Mouse (Mus musculus) embryo, embryonic 9.5 days (tissue): ENCODE results near the gene B3gnt9.

ENCODE experiments used
- DNase-seq: peaks from one replicate; pipeline ENCODE4 v3.0.0-alpha.2; 2017; ENCODE audit errors: extremely low spot score

B3gnt9 gene

GRCm38 (mm10) chr8:105282239-105282638 lies 27.3 kb upstream of the B3gnt9 start:
- no peak for DNase-seq

DNA sequence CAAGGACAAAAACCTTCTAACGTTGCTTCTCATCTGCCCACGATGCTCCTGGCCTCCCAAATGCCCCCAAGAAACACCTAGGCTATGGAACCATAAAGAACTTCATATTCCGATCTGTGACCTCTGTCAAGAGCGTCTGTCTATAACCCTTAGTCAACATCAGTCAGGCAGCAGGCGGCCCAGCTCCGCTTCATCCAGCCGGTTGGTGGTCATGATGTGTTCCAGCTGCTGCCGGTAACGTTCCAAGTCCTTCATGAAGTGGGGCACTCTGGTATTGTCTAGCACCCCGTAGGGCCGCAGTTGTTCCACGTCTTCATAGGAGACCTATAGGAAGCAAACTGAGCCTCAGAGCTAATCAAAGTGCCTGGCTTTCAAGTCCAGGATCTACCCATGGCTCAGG lies 26.9 kb upstream of the B3gnt9 start:
- DNase-seq: no peak

GRCm38 (mm10) chr8:105280567-105280966 lies 25.6 kb upstream of the B3gnt9 start:
- DNase-seq: no peak

DNA sequence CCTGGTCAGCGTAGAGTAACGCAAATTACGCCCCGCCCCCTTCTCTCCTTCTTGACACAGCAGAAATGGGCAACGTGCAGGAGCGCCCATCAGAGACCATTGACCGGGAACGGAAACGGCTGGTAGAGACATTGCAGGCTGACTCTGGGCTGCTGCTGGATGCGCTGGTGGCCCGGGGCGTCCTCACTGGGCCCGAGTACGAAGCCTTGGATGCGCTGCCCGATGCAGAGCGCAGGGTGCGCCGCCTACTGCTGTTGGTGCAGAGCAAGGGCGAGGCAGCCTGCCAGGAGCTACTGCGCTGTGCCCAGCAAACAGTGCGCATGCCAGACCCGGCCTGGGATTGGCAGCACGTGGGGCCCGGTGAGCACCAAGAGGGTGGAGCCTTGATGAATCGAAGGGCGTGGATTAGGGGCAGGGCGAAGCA lies 24.0 kb upstream of the B3gnt9 start:
- DNase-seq: no peak

- no peak for DNase-seq
Measured at GRCm38 (mm10) chr8:105276292-105277120, 21.6 kb upstream of the B3gnt9 start.

DNA sequence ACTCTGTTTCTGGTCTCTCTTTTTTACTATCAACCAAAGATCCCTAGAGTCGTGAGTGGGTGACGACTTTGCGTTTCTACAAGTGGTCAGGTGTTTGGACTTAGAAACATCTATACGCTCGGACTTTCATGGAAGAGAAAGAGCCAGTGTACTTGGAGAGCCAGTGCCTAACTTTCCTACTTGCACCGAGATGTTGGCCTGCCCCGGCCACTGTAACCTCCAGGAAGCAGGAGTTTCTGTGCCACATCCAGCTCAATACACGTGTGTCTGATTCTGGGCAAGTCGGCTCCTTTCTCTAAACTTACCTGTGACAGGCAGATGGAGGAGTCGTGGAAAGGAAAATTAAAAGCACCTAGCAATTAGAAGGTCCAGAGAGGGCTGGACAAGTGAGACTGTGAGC lies 20.9 kb upstream of the B3gnt9 start, which contains the start of gene Nol3:
TSS of gene Nol3 (plus strand) at position 301 of the 400 bp plus-strand sequence.
- no peak for DNase-seq

GRCm38 (mm10) chr8:105275387-105275786 lies 20.4 kb upstream of the B3gnt9 start:
- no peak for DNase-seq

GRCm38 (mm10) chr8:105270916-105271186 lies 15.9 kb upstream of the B3gnt9 start:
- DNase-seq: no peak

GRCm38 (mm10) chr8:105270101-105270915 lies 15.4 kb upstream of the B3gnt9 start:
- DNase-seq: no peak

DNA sequence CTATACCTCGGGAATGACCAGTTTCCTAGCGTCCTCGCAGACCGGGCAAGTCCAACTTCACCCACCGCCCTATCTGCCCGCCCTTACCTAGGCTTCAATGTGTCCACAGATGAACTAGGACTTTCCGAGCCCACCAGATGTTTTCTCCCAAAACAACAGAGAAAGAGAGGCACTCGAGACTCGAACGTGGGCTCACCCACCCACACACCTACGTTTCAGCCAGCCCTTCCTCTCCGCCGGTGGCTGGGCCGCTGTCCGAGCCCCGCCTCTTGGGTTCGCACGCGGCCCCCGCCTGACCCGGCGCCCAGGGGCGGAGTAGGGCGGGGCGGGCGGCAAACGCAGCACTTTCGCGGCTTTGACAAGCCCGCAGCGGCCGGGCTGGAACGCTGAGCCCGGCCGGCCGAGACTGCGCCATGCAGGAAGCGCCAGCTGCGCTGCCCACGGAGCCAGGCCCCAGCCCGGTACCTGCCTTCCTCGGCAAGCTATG lies 14.6 kb upstream of the B3gnt9 start, which contains the start of gene Hsf4:
TSS of gene Hsf4 (plus strand) at position 341 of the 487 bp plus-strand sequence.
- DNase-seq: no peak

- DNase-seq: no peak
Measured at GRCm38 (mm10) chr8:105269075-105269458, 14.1 kb upstream of the B3gnt9 start.

GRCm38 (mm10) chr8:105268342-105269074 lies 13.6 kb upstream of the B3gnt9 start:
- DNase-seq: no peak

- DNase-seq: no peak
Measured at GRCm38 (mm10) chr8:105266775-105267174, 11.8 kb upstream of the B3gnt9 start.

GRCm38 (mm10) chr8:105265128-105265527 lies 10.2 kb upstream of the B3gnt9 start:
- no peak for DNase-seq

DNA sequence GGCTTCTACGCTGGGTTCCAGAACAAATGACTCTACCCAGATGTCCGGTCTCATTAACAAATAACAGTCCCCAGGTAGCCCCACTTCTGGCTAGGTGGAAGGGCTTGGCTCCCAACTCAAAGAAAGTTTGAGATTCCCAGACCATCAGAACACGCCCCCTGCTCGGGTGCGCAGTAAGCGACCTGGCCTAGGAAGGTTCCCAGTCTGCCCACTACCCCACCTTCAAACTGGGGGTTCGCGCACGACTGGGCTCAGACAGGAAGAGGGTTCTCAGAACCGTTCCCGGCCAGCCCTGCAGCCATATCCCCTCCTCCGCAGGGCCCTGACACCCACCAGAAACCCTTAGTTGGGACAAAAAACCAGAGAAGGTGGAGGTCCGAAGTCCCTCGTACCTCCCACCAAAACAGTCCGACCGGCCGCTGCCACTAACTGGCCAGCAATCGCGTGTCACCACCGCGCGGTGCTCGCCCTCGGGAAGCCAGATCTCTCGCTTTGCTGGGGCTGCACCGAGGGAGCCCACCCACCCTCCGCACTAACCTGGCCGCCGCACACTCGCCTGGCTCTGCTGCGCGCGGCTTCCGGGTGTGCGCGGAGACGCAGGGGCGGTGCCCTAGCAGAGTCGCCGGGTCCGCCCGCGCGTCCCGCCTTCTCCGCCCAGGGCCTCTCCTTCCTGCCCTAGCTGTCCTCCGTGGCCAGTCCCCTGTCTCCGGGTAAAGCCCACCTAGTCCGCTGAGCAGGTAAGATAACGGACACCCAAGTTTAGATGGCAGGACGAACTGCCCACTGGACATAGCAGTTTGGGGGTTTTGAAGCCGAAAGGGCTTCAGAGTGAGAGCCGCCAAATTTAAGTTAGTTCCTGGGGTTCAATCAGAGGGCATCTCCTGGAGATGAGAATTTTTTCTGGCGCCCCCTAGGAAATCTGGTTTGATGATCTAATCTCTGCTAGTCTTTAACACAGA lies 9.3 kb upstream of the B3gnt9 start, which contains the start of the genes Tradd and Fbxl8:
TSS of gene Tradd (minus strand) at position 586 of the 959 bp plus-strand sequence.
TSS of gene Fbxl8 (plus strand) at position 625 of the 959 bp plus-strand sequence.
- peak; percentile 78 for DNase-seq

GRCm38 (mm10) chr8:105263244-105263912 lies 8.4 kb upstream of the B3gnt9 start:
- no peak for DNase-seq

GRCm38 (mm10) chr8:105261326-105261980 lies 6.5 kb upstream of the B3gnt9 start:
- no peak for DNase-seq

- DNase-seq: no peak
Measured at GRCm38 (mm10) chr8:105260371-105261099, 5.6 kb upstream of the B3gnt9 start.
